Mouse (Mus musculus) bone marrow, adult 2 months (tissue): ENCODE measurements around the gene Ppp1r10. TPM values are rescaled to one million over a fixed set of nuclear protein-coding genes. Genes with fewer than 3 reads are reported as not detected.

ENCODE experiments used
- H3K27ac ChIP-seq: fragments of 200-500 bp; 2 replicates; pipeline ENCODE4 v1.5.1; 2012; ENCODE audit warnings: low read depth, mild to moderate bottlenecking, control low read depth, inconsistent platforms, low read length; ENCODE audit not compliant: control insufficient read depth, poor library complexity, insufficient read depth
- H3K4me1 ChIP-seq: fragments of 200-500 bp; 2 replicates; pipeline ENCODE4 v1.6.1; 2011; ENCODE audit warnings: low read length; ENCODE audit not compliant: control insufficient read depth, insufficient read depth
- H3K4me3 ChIP-seq: fragments of 200-500 bp; replicated peaks from 2 replicates; pipeline ENCODE3; 2011; ENCODE audit warnings: mild to moderate bottlenecking, low read depth, low read length, control low read depth; ENCODE audit not compliant: control insufficient read depth
- CTCF ChIP-seq: fragments of 200-500 bp; IDR thresholded peaks from 2 replicates; pipeline ENCODE4 v1.5.1; 2011; ENCODE audit warnings: low read length, control low read depth; ENCODE audit not compliant: control insufficient read depth, insufficient read depth
- POLR2A ChIP-seq: fragments of 200-500 bp; IDR thresholded peaks from 2 replicates; pipeline ENCODE4 v1.6.1; 2011; ENCODE audit warnings: low read depth, mild to moderate bottlenecking, control low read depth, low read length, borderline replicate concordance; ENCODE audit not compliant: control insufficient read depth
- WGBS: fragments of 180-500 bp; shearing (Covaris S2); methylation state at CpG from one replicate; pipeline ENCODE4 v1.1.7; 2018; 5-methylcytosine and 5-hydroxymethylcytosine counted together
- polyA plus RNA-seq: library from polyadenylated mRNA; stranded (reverse); fragments of >200 nt; gene quantifications from 2 replicates; pipeline ENCODE4 v1.2.4, GENCODE M21; 2011; ENCODE audit warnings: low replicate concordance; ENCODE audit not compliant: missing spikeins, insufficient read depth, insufficient read length

Gene Ppp1r10
- polyA plus RNA-seq, 1 experiment = 48.0 TPM

DNA sequence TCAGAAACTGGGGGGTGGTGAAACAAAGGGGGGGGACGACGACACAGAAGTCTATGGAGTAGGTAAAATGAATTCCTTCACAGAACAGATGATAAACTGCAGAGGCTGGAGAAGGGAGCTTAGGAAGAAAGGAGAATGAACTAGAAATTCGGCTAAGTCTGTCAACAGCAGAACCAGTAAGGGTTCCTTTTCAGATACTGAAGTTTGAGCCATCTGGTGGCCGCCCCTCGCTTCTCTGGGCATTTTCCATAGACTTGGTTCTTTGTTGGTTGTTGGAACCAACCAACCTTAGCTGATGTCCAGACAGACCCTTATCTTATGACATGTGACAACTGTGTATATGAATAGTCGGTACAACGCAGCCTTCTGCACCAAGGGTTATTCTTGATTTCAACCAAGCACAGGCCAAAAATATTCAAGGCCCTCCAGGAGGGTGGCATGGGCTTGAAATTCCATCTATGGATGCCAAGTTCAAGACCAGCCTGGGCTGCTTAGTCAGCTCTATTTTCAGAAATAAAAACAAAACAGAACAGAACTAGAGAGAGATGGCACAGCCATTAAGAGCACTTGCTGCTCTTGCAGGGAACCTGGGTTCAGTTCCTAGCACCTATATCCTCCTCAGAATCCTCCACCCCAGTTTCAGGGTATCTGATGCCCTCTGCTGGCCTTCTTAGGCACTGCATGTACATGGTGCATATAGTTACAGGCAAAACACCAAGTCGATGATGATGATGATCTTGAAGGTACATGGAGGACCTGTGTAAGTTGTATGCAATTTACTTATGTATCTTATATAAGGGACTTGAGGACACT lies 45.1 kb upstream of the Ppp1r10 start:
- H3K4me1 ChIP-seq = peaks cover 4% of the 10 kb centered on the region
- H3K27ac ChIP-seq = peak overlapping the region; percentile 87
- peak overlapping the region; percentile 67 for H3K4me3 ChIP-seq
- TF ChIP-seq POLR2A = no peak
- peak; percentile 44 for TF ChIP-seq CTCF
- WGBS = 24% methylated on average over 8 of the region's 8 CpGs

DNA sequence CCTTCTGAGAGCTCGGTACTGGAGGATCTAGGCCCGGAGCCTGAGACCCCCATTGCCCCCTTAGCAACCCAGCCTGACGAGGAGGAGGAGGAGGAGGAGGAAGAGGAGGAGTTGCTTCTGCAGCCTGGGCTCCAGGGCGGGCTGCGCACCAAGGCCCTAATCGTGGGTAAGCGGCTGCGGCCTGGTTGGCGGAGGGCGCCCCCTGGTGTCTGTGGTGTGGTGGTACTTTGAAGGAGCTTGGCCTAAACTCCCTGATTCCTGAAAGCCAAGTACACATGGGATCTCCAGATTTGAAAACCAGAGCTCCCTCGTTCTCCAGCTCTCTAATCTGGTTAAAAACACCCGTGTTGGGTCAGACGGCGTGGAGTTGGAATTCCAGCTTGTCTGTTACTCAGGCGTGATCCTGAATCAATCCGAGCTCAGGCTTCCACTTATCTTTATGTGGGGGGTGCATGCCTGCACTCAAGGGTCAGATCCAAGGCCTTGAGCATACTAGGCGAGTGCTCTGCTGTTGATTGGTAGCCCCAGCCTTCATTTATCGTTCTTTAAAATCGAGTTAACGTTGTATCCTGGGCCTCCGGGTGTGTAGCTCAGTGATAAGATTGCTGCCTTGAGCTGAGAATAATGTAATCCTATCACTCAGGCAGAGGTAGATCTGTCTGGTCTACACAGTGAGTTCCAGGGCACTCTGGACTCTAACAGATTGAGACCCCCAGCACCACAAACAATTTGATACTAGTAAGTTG lies 42.3 kb upstream of the Ppp1r10 start:
- TF ChIP-seq CTCF (peak; percentile 96), POLR2A (no peak)
- Histone ChIP-seq H3K4me3 (no peak overlapping the region), H3K4me1 (peaks cover 4% of the 10 kb centered on the region), H3K27ac (no peak overlapping the region; the same call in 1 of the 2 replicates)
- 24% methylated on average over 21 of the region's 21 CpGs for WGBS

DNA sequence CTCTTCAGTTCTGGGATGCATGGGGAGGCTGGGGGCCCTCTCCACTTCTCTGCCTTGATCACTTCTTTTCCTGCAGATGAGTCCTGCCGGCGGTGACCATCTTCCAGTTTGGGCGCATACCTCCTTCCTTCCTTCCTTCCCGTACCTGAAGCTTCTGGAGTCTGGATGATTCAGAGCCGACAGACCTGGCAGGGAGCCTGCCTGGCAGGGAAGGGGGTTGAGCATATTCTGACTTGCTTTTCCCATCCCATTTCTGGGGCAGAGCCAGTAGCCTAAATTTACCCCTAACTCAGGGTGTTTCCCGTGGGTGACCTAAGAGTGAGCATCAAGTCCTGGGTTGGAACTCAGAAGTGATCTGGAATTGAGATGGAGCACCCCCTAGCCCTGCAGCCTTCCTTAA lies 41.5 kb upstream of the Ppp1r10 start:
- TF ChIP-seq POLR2A (no peak), CTCF (no peak)
- WGBS = 75% methylated on average over 6 of the region's 6 CpGs
- no peak overlapping the region for H3K4me3 ChIP-seq
- no peak overlapping the region for H3K27ac ChIP-seq
- H3K4me1 ChIP-seq = peaks cover 4% of the 10 kb centered on the region

DNA sequence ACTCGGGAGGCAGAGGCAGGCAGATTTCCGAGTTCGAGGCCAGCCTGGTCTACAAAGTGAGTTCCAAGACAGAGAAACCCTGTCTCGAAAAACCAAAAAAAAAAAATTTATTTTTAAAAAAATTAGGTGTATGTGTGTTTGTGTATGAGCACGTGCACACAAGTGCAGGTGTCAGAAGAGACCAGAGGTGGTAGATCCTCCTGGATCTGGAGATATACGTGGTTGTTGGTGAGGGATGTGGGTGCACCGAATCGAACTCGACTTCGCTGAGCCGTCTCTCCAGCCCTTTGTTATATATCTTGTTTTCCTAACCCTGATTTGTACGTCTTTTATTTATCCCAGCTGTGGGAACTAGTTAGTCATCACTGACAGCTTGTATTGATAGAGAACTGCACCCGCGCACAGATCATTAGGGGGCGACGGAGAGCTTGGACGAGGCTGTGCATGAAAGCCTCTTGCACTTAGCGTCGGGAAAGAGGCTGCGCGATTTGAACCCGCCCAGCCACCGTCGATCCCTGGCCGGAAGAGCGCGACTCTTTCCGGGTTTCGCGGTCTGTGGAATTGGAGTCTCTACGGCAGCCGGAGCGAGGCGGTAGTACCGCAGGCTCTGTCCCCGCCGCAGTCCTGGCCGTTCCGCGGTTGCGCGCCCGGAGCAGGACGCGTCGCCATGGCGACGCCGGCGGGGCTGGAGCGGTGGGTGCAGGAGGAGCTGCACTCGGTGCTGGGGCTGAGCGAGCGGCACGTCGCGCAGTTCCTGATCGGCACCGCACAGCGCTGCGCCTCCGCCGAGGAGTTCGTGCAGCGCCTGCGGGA lies 36.8 kb upstream of the Ppp1r10 start, which contains the start of gene Dhx16:
Dhx16 (plus strand) TSS at position 575 of the 813 bp plus-strand sequence.
- H3K4me3 ChIP-seq = peak within 1 kb of the TSS; percentile 90
- TF ChIP-seq CTCF (peak; percentile 89), POLR2A (peak; percentile 75; the same call in 1 of the 2 replicates)
- peaks cover 2% of the 10 kb centered on the region; the same call in 1 of the 2 replicates for H3K4me1 ChIP-seq
- H3K27ac ChIP-seq = peak within 1 kb of the TSS; percentile 91
- WGBS = 6% methylated on average over 66 of the region's 66 CpGs

DNA sequence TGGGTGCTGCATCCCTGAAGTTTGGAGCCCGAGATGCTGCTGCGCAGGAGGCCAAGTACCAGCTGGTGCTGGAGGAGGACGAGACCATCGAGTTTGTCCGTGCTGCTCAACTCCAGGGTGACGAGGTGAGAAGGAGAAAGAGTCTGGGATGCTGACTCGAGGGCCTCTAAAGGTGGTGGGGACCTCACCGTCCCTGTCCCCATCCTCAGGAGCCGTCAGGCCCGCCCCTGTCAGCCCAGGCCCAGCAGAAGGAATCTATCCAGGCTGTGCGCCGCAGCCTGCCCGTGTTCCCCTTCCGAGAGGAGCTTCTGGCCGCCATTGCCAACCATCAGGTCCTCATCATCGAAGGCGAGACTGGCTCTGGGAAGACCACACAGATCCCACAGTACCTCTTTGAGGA lies 33.3 kb upstream of the Ppp1r10 start:
- no peak overlapping the region for H3K4me3 ChIP-seq
- 90% methylated on average over 17 of the region's 17 CpGs for WGBS

DNA sequence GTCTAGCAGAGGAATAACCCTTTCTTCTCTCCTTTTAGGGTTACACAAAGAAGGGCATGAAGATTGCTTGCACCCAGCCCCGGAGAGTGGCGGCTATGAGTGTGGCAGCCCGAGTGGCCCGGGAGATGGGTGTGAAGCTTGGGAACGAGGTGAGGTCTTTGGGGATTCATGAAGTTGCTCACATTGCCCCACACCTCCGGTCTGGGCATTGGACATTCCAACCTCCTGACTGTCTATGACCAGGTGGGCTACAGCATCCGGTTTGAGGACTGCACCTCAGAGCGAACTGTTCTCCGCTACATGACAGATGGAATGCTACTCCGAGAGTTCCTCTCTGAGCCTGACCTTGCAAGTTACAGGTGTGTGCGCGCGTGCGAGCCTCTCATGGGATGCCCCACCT lies 32.5 kb upstream of the Ppp1r10 start:
- Histone ChIP-seq H3K27ac (no peak overlapping the region), H3K4me1 (peaks cover 2% of the 10 kb centered on the region; the same call in 1 of the 2 replicates), H3K4me3 (no peak overlapping the region)
- 94% methylated on average over 14 of the region's 14 CpGs for WGBS
- no peak for TF ChIP-seq CTCF
- no peak for TF ChIP-seq POLR2A

More for the DNA sequence above, 33.3 kb upstream of the Ppp1r10 start:
- TF ChIP-seq POLR2A (no peak), CTCF (no peak)
- no peak overlapping the region for H3K27ac ChIP-seq
- H3K4me1 ChIP-seq = peaks cover 2% of the 10 kb centered on the region; the same call in 1 of the 2 replicates

DNA sequence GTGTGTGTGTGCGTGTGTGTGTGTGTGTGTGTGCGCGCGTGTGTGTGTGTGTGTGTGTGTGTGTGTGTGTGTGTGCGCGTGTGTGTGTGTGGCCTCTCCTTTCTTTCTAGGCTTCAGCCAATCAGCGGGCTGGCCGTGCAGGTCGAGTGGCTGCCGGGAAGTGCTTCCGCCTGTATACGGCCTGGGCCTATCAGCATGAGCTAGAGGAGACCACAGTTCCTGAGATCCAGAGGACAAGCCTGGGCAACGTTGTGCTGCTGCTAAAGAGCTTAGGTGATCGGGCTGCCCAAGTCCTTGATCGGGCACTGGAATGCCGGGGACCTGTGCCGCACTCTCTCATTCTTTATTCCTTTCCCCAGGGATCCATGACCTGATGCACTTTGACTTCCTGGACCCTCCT lies 28.5 kb upstream of the Ppp1r10 start:
- H3K4me1 ChIP-seq = no peaks in the 10 kb centered on the region
- 79% methylated on average over 17 of the region's 17 CpGs for WGBS
- no peak overlapping the region for H3K4me3 ChIP-seq
- TF ChIP-seq POLR2A (no peak), CTCF (no peak)
- no peak overlapping the region for H3K27ac ChIP-seq
